Mouse (Mus musculus): ENCODE data around the gene Ppm1m.

DNA sequence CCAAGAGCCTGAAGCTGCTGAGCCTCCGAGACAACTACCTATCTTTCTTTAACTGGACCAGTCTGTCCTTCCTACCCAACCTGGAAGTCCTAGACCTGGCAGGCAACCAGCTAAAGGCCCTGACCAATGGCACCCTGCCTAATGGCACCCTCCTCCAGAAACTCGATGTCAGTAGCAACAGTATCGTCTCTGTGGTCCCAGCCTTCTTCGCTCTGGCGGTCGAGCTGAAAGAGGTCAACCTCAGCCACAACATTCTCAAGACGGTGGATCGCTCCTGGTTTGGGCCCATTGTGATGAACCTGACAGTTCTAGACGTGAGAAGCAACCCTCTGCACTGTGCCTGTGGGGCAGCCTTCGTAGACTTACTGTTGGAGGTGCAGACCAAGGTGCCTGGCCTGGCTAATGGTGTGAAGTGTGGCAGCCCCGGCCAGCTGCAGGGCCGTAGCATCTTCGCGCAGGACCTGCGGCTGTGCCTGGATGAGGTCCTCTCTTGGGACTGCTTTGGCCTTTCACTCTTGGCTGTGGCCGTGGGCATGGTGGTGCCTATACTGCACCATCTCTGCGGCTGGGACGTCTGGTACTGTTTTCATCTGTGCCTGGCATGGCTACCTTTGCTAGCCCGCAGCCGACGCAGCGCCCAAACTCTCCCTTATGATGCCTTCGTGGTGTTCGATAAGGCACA lies 26.1 kb upstream of the Ppm1m start:
- TF ChIP-seq POLR2A (IDR thresholded peaks at IDR 0.05; ENCODE audit: borderline replicate concordance, extremely low read depth, insufficient read depth, insufficient read length, poor library complexity, severe bottlenecking): no peak
- no peak for TF ChIP-seq CTCF (IDR thresholded peaks at IDR 0.05; ENCODE audit: borderline replicate concordance, extremely low read depth, insufficient read depth, insufficient read length)
